Mouse (Mus musculus) common myeloid progenitor, adult 5-6 weeks (primary cell): ENCODE results near the gene Hoxd12. TPM values are rescaled to one million over a fixed set of nuclear protein-coding genes. Genes with fewer than 3 reads are reported as not detected.

Experiments
- ATAC-seq: replicated peaks from 2 replicates; pipeline ENCODE4 v1.8.0; 2016; ENCODE audit warnings: low read depth, mild to moderate bottlenecking, moderate TSS enrichment, inconsistent platforms; ENCODE audit not compliant: poor library complexity, severe bottlenecking
- total RNA-seq: library from RNA; stranded (forward); fragments of 200-1000, 187-1606 nt; gene quantifications from 2 replicates; pipeline ENCODE4 v1.2.3, GENCODE M21; 2017

The Hoxd12 gene
- total RNA-seq, 1 experiment from 2014 or later: not detected

GRCm38 (mm10) chr2:74692808-74693431 is 18.1 kb downstream of the Hoxd12 start:
- ATAC-seq: no peak

- ATAC-seq: no peak
These were observed 18.6 kb downstream of the Hoxd12 start for GRCm38 (mm10) chr2:74693432-74693827.

- no peak for ATAC-seq
These were observed 19.3 kb downstream of the Hoxd12 start for GRCm38 (mm10) chr2:74694066-74694465.

- no peak for ATAC-seq
These were observed 20.6 kb downstream of the Hoxd12 start for GRCm38 (mm10) chr2:74695383-74695782.

GRCm38 (mm10) chr2:74695813-74696430 is 21.1 kb downstream of the Hoxd12 start:
- ATAC-seq: no peak

- no peak for ATAC-seq
These were observed 21.9 kb downstream of the Hoxd12 start for GRCm38 (mm10) chr2:74696442-74697335.

GRCm38 (mm10) chr2:74697567-74698121 is 22.8 kb downstream of the Hoxd12 start, which contains the start of gene Hoxd9:
Gene Hoxd9 (plus strand): TSS chr2:74697727.
- ATAC-seq: 0 out of 2 replicates have a peak, but pooled peaks have one; percentile 33

GRCm38 (mm10) chr2:74698201-74699052 is 23.6 kb downstream of the Hoxd12 start:
- no peak for ATAC-seq

GRCm38 (mm10) chr2:74699053-74699430 is 24.2 kb downstream of the Hoxd12 start:
- ATAC-seq: no peak

GRCm38 (mm10) chr2:74699664-74700545 is 25.1 kb downstream of the Hoxd12 start:
- ATAC-seq: no peak

GRCm38 (mm10) chr2:74700546-74701112 is 25.8 kb downstream of the Hoxd12 start:
- ATAC-seq: no peak

- ATAC-seq: peak; percentile 31; the same call in 1 of the 2 replicates
These were observed 27.4 kb downstream of the Hoxd12 start for GRCm38 (mm10) chr2:74701949-74702819.

- no peak for ATAC-seq
These were observed 28.0 kb downstream of the Hoxd12 start for GRCm38 (mm10) chr2:74702820-74703219.

- ATAC-seq: no peak
These were observed 28.5 kb downstream of the Hoxd12 start for GRCm38 (mm10) chr2:74703317-74703716.

GRCm38 (mm10) chr2:74703720-74704392 is 29.0 kb downstream of the Hoxd12 start:
- ATAC-seq: no peak

- no peak for ATAC-seq
These were observed 29.7 kb downstream of the Hoxd12 start, which contains the start of gene Hoxd8 for GRCm38 (mm10) chr2:74704393-74704998. Gene Hoxd8 (plus strand): TSS chr2:74704615.
